Mouse (Mus musculus) liver, embryonic 14.5 days (tissue): ENCODE results near the gene Dkk3. TPM values are rescaled to one million over a fixed set of nuclear protein-coding genes. Genes with fewer than 3 reads are reported as not detected.

ENCODE experiments used
- ATAC-seq: fragments of 200-750 bp; cut with Nextera tagmentation; 2 replicates; pipeline ENCODE4 v1.8.0; 2017; ENCODE audit warnings: moderate number of reproducible peaks, mild to moderate bottlenecking, moderate library complexity; ENCODE audit not compliant: insufficient read depth
- DNase-seq, 3 experiments: peaks; one replicate each; pipeline ENCODE4 v3.0.0-alpha.2; 2012 to 2013; ENCODE audit warnings: low read depth in 3 of 3, low spot score in 3 of 3
- H3K27ac ChIP-seq: fragments of 300-500 bp; sonication (generic); 2 replicates; pipeline ENCODE4 v1.5.1; 2014; ENCODE audit warnings: moderate library complexity, mild to moderate bottlenecking, control low read depth, inconsistent platforms
- H3K27me3 ChIP-seq: fragments of 300-500 bp; sonication (generic); 2 replicates; pipeline ENCODE4 v1.6.1; 2014; ENCODE audit warnings: mild to moderate bottlenecking, low read length, moderate library complexity; ENCODE audit not compliant: control insufficient read depth, insufficient read depth
- H3K36me3 ChIP-seq: fragments of 300-500 bp; sonication (generic); replicated peaks from 2 replicates; pipeline ENCODE4 v1.6.1; 2014; ENCODE audit warnings: low read depth; ENCODE audit not compliant: control insufficient read depth, insufficient read depth
- H3K4me1 ChIP-seq, 2 experiments: fragments of 200-500 bp in 1 of 2; fragments of 300-500 bp in 1 of 2; sonication (generic) in 1 of 2; replicated peaks; 2 replicates each; pipeline ENCODE4 v1.6.1; 2012 to 2014; ENCODE audit warnings: antibody characterized with exemption in 1 of 2, inconsistent platforms in 1 of 2, low read length in 1 of 2; ENCODE audit not compliant: control insufficient read depth in 2 of 2, insufficient read depth in 2 of 2
- H3K4me2 ChIP-seq: fragments of 300-500 bp; sonication (generic); 2 replicates; pipeline ENCODE4 v1.6.1; 2014; ENCODE audit warnings: low read depth, mild to moderate bottlenecking, control low read depth, moderate library complexity
- H3K4me3 ChIP-seq, 2 experiments: fragments of 200-500 bp in 1 of 2; fragments of 300-500 bp in 1 of 2; sonication (generic) in 1 of 2; 2 replicates each; pipeline ENCODE4 v1.5.1; 2012 to 2014; ENCODE audit warnings: low read depth in 2 of 2, low read length in 2 of 2, mild to moderate bottlenecking in 2 of 2, control low read depth in 1 of 2, inconsistent platforms in 1 of 2, moderate library complexity in 1 of 2; ENCODE audit not compliant: insufficient read depth in 1 of 2
- H3K9ac ChIP-seq: fragments of 300-500 bp; sonication (generic); replicated peaks from 2 replicates; pipeline ENCODE4 v1.6.1; 2014; ENCODE audit warnings: mild to moderate bottlenecking, control low read depth, moderate library complexity
- H3K9me3 ChIP-seq: fragments of 300-500 bp; sonication (generic); 2 replicates; pipeline ENCODE4 v1.6.1; 2016; ENCODE audit warnings: low read length, mixed read lengths; ENCODE audit not compliant: control insufficient read depth
- CTCF ChIP-seq: IDR thresholded peaks from 2 replicates; pipeline ENCODE4 v1.5.1; 2016; ENCODE audit warnings: antibody characterized with exemption, low read depth, control low read depth
- EP300 ChIP-seq: IDR thresholded peaks from 2 replicates; pipeline ENCODE4 v1.6.1; 2016; ENCODE audit warnings: antibody characterized with exemption, low read depth
- WGBS: fragments of 180-500 bp; shearing (Covaris S2); extraction: QIAGEN DNeasy Blood & Tissue Kit; methylation state at CpG from one replicate; pipeline ENCODE4 v1.1.7; 2014; ENCODE audit not compliant: insufficient replicate concordance; 5-methylcytosine and 5-hydroxymethylcytosine counted together
- polyA plus RNA-seq, 2 experiments: library from polyadenylated mRNA; depleted of rRNA in 1 of 2; stranded (reverse) in 1 of 2; unstranded in 1 of 2; fragments of >200 nt; fragmentation: Nextera tagmentation in 1 of 2; extraction: Ambion mirVana in 1 of 2; gene quantifications; 2 replicates each; pipeline versions ENCODE4 v1.2.1 to v1.2.3; 2012 to 2014

The Dkk3 gene
- polyA plus RNA-seq, 2 experiments = 1.5 to 2.4 TPM

DNA sequence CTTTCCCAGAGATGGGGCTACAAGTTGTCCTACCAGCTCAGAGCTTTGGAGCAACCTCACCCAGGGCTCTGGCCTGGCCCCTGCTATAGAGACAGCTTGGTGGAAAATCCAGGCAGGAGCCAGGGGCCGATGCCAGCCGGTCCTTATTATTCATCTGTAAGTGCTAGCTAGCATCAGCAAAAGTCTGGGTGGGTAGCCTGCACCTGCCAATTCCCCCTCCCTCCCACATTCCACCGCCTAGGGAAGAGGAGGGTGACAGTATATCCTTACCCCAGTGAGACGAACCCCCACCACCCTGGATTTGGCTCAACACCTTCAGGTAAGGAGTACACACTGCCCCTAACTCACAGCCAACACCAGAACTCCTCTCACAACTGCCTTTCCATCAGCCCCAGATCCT, 30.9 kb downstream of the Dkk3 start:
- Histone ChIP-seq H3K36me3 (no peaks in the 10 kb centered on the region), H3K9ac (no peak overlapping the region), H3K4me2 (no peak overlapping the region), H3K9me3 (no peaks in the 10 kb centered on the region), H3K27ac (no peak overlapping the region), H3K4me1 (no peaks in the 10 kb centered on the region), H3K27me3 (no peaks in the 10 kb centered on the region), H3K4me3 (no peak overlapping the region)
- 56% methylated on average over 4 of the region's 4 CpGs for WGBS
- no peak for DNase-seq
- no peak for TF ChIP-seq EP300
- no peak for TF ChIP-seq CTCF
- ATAC-seq = no peak

DNA sequence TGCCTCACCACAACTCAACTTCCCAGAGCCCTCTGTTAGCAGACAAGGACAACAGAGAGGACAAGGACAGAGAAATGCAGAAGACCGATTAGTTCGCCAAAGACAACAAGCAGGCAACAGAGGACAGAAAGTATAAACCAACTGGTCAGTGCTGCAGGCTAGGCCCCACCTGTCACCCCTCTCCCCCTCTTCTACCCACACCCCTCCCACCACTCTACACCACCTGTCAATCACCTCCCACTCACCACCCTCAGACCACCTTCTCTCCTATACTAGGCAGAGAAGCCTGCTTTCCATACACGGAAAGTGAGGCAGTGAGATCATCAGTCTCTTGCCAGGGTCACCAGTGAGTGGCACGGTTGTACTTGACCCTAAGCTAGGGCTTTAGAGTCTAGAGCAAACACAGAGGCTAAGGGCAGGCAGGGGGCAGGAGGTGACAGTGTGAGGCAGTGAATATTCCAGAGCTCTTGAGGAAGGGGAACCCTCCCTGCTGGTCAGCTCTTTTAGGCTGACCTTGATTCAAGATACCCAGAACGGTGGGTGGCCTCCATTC, 31.7 kb downstream of the Dkk3 start:
- WGBS = 60% methylated on average over 5 of the region's 5 CpGs
- TF ChIP-seq CTCF (no peak), EP300 (no peak)
- H3K27ac ChIP-seq = no peak overlapping the region
- DNase-seq (no peak), ATAC-seq (no peak)
- H3K9ac ChIP-seq = no peak overlapping the region
- no peak overlapping the region for H3K4me2 ChIP-seq
- no peak overlapping the region for H3K4me3 ChIP-seq
- no peaks in the 10 kb centered on the region for H3K36me3 ChIP-seq
- no peaks in the 10 kb centered on the region for H3K27me3 ChIP-seq
- no peaks in the 10 kb centered on the region for H3K4me1 ChIP-seq
- no peaks in the 10 kb centered on the region for H3K9me3 ChIP-seq

DNA sequence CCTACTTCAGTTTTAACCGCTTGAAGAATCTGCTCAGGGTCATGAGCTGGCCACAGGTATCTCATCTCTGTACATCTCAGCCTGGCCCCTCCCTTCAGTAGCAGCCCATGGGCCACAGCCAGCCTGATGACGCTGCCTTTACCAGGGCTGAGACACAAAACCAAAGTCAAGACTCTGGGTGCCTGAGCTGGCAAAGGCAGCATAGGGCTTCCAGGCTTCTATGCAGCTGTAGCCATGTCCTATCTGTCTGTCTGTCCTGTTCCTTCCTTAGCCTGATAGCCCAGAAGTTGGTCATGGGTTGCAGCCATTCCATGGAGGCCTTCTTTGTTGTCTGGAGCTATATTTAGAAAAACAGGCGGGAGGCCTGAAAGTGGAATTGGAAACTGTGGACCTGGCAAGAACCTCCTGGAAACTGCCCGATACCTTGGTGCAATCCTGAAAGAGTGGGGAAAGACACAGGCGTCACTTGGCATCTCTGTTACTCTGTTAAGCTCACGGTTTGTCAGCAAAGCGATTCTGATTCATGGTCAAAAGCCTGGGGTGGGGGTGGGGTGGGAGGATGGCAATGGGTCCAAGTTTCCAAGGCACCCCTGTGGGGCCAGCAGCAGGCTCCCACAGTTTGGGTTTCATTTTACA, 33.1 kb downstream of the Dkk3 start:
- H3K27ac ChIP-seq = no peak overlapping the region
- no peaks in the 10 kb centered on the region for H3K9me3 ChIP-seq
- H3K4me2 ChIP-seq = no peak overlapping the region
- TF ChIP-seq CTCF (no peak), EP300 (no peak)
- no peak overlapping the region for H3K9ac ChIP-seq
- no peaks in the 10 kb centered on the region for H3K36me3 ChIP-seq
- DNase-seq (no peak), ATAC-seq (no peak)
- H3K27me3 ChIP-seq = no peaks in the 10 kb centered on the region
- no peak overlapping the region for H3K4me3 ChIP-seq
- no peaks in the 10 kb centered on the region for H3K4me1 ChIP-seq
- WGBS = 70% methylated on average over 7 of the region's 7 CpGs

DNA sequence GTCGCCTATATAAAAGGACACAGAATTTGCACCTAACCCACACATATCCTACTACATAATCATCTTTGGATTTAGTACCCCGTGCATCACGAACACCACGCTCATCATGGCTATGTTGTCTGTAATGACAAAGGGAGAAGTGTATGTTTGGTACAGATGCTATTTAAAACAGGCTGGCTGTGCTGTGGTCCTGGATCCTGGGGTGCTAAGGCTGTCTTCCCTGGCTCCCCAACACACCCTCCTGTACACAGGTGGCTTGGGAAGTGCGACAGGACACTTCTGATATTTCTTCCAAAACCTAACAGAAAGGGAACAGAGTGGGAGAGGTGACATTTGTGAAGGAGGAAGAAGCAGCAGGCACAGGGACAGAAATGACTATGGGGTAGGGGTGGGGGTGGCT, 35.2 kb downstream of the Dkk3 start:
- H3K4me2 ChIP-seq = no peak overlapping the region
- TF ChIP-seq EP300 = no peak
- TF ChIP-seq CTCF = no peak
- H3K4me3 ChIP-seq = no peak overlapping the region
- no peak for DNase-seq
- no peak for ATAC-seq
- H3K27ac ChIP-seq = no peak overlapping the region
- no peak overlapping the region for H3K9ac ChIP-seq
- no peaks in the 10 kb centered on the region for H3K36me3 ChIP-seq
- H3K4me1 ChIP-seq = no peaks in the 10 kb centered on the region
- 62% methylated on average over 5 of the region's 5 CpGs for WGBS
- no peaks in the 10 kb centered on the region for H3K27me3 ChIP-seq
- H3K9me3 ChIP-seq = no peaks in the 10 kb centered on the region

DNA sequence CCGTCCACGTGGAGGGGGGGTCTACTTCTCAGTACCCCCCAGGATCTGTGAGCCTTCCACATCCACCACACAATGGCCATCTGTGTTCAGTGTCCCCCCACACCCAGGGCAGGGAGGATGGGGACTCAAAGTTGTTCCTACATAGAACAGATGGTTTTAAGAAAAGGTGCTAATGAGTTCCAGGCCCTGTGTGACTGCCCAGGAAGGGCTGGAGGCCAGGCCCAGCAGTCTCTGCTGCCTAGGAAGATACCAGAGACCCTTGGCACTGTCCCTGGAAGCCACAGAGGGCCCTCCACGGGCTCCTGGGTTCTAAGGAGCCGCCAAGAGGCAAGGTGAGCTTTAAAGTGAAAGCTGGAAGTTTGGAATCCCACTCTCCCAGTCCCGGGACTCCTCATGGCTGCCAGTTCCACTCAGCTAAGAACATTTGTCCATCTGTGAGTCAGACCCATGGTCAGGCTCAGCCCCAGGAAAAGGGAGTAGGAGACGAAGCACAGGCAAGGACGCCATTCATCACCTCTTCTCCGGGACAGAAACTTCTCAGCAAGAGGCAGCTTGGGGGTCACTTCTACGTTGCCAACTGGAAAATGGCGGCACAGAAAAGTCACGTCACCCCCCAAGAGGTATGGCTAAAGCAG, 36.9 kb downstream of the Dkk3 start:
- no peak overlapping the region for H3K4me2 ChIP-seq
- no peaks in the 10 kb centered on the region for H3K9me3 ChIP-seq
- H3K27me3 ChIP-seq = no peaks in the 10 kb centered on the region
- H3K4me3 ChIP-seq = no peak overlapping the region
- no peak for DNase-seq
- H3K36me3 ChIP-seq = no peaks in the 10 kb centered on the region
- no peak for ATAC-seq
- H3K27ac ChIP-seq = no peak overlapping the region
- H3K9ac ChIP-seq = no peak overlapping the region
- no peaks in the 10 kb centered on the region for H3K4me1 ChIP-seq
- no peak for TF ChIP-seq EP300
- TF ChIP-seq CTCF = no peak
- 54% methylated on average over 11 of the region's 11 CpGs for WGBS
